ENCODE assay signal across 8 mouse cellular contexts in the genomic region with DNA sequence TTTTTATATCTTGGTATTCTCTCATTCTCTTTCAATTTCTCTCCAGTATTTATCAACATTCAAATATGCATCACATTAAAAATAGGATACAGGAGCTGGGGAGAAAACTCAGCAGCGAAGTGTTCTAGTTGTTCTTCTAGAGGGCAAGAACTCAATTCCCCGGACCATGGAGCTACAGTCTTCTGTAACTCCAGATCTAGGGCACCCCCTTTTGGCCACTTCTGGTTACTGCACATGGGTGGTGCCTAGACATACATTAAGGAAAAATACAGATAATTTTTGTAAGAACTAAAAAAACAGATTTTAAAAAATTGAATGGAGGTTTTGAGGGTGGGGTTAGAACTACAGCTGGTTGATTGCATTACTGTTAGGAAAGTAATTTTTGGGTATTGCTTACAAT.
A peak's percentile ranks its signal among the peaks of the same experiment; 100 is the strongest.
DNase-seq lines count a peak whose midpoint lies in the region; TF ChIP-seq lines count a peak whose summit lies in the region.

No protein-coding gene starts in this region.

- intact Hi-C loops in gastrocnemius, postnatal 14 days (cut with DNase I; ENCODE audit: low total_unique reads) = no loop called here
- intact Hi-C loops in gastrocnemius, postnatal 36 days (cut with DNase I) = no loop called here
- intact Hi-C loops in left cerebral cortex, adult 2 months (cut with DNase I) = no loop called here

- H3K4me3 ChIP-seq in thymus, adult 2 months (ENCODE audit: control insufficient read depth, insufficient read depth, low read length) = no peak overlapping the region
- no peak overlapping the region for H3K4me3 ChIP-seq in left cerebral cortex, adult 2 months

- no peak for TF ChIP-seq CTCF in thymus, adult 2 months (IDR thresholded peaks at IDR 0.05; ENCODE audit: borderline replicate concordance, control insufficient read depth, extremely low read depth, insufficient read depth, low read length, poor library complexity)
- peak; percentile 74 for TF ChIP-seq CTCF in left cerebral cortex, adult 2 months (IDR thresholded peaks at IDR 0.05)

- TF ChIP-seq POLR2A in thymus, adult 2 months (IDR thresholded peaks at IDR 0.05; ENCODE audit: control insufficient read depth, extremely low read depth, insufficient read depth, low read length, poor library complexity) = no peak

- WGBS in thymus, adult 2 months = 48% methylated on average over 2 of the region's 2 CpGs

- no peaks in the 10 kb centered on the region for H3K36me3 ChIP-seq in thymus, adult 2 months (ENCODE audit: control insufficient read depth, insufficient read depth, low read length)

- no peaks in the 10 kb centered on the region for H3K27me3 ChIP-seq in thymus, adult 2 months (ENCODE audit: control insufficient read depth, insufficient read depth, low read length)

- no peaks in the 10 kb centered on the region for H3K4me1 ChIP-seq in thymus, adult 2 months (replicated peaks; ENCODE audit: control insufficient read depth, insufficient read depth, low read length)

- H3K27ac ChIP-seq in thymus, adult 2 months (ENCODE audit: control insufficient read depth, insufficient read depth, low read length) = no peak overlapping the region
- no peak overlapping the region for H3K27ac ChIP-seq in left cerebral cortex, adult 2 months

- peak; percentile 6 for DNase-seq in gastrocnemius, postnatal 14 days
- no peak for DNase-seq in gastrocnemius, postnatal 36 days
- peak; percentile 16 for DNase-seq in thymus, postnatal 4 days
- DNase-seq in thymus, adult 2 months = no peak
- peak; percentile 68 for DNase-seq in embryo, embryonic 10 days (ENCODE audit: low spot score)
- DNase-seq in left cerebral cortex, adult 2 months (ENCODE audit: extremely low spot score in 1 of 2, low spot score in 2 of 2) = peak; percentile 33 to 58
- peak; percentile 17 for DNase-seq in ovary, postnatal 36 days (ENCODE audit: low spot score)
- DNase-seq in B cell, adult 2 months = no peak

Comparison
In these comparisons a context has a peak if more than half of its experiments do, and no peak if none do; other contexts are left out.
1. DNase-seq: peak in gastrocnemius, postnatal 14 days (single experiment), thymus, postnatal 4 days (single experiment), embryo, embryonic 10 days (single experiment), left cerebral cortex, adult 2 months (2 of 2) and ovary, postnatal 36 days (single experiment); none in gastrocnemius, postnatal 36 days (0 of 2), thymus, adult 2 months (single experiment) and B cell, adult 2 months (0 of 2).